Mouse (Mus musculus): ENCODE data around the gene Hoxb2.

The Hoxb2 gene

GRCm38 (mm10) chr11:96316696-96317607 is 33.4 kb upstream of the Hoxb2 start:
- no peak for DNase-seq (ENCODE audit: low spot score)

- no peak for DNase-seq (ENCODE audit: low spot score)
Observed at GRCm38 (mm10) chr11:96317608-96318367, 32.5 kb upstream of the Hoxb2 start, which contains the start of gene Hoxb4. Gene Hoxb4 (plus strand): TSS chr11:96318267.

- peak; percentile 53 for DNase-seq (ENCODE audit: low spot score)
Observed at GRCm38 (mm10) chr11:96318368-96319070, 31.8 kb upstream of the Hoxb2 start.

- no peak for DNase-seq (ENCODE audit: low spot score)
Observed at GRCm38 (mm10) chr11:96319071-96319902, 31.0 kb upstream of the Hoxb2 start.

- DNase-seq (ENCODE audit: low spot score) = no peak
Observed at GRCm38 (mm10) chr11:96319910-96320309, 30.4 kb upstream of the Hoxb2 start.

- no peak for DNase-seq (ENCODE audit: low spot score)
Observed at GRCm38 (mm10) chr11:96320688-96321087, 29.6 kb upstream of the Hoxb2 start.

GRCm38 (mm10) chr11:96321846-96322245 is 28.5 kb upstream of the Hoxb2 start:
- no peak for DNase-seq (ENCODE audit: low spot score)

- DNase-seq (ENCODE audit: low spot score) = no peak
Observed at GRCm38 (mm10) chr11:96322738-96323137, 27.6 kb upstream of the Hoxb2 start.

GRCm38 (mm10) chr11:96323154-96323553 is 27.2 kb upstream of the Hoxb2 start, which contains the start of gene Hoxb3:
Gene Hoxb3 (plus strand): TSS chr11:96323326.
- no peak for DNase-seq (ENCODE audit: low spot score)

GRCm38 (mm10) chr11:96324125-96324524 is 26.2 kb upstream of the Hoxb2 start:
- DNase-seq (ENCODE audit: low spot score) = no peak

GRCm38 (mm10) chr11:96324965-96325364 is 25.4 kb upstream of the Hoxb2 start:
- no peak for DNase-seq (ENCODE audit: low spot score)

- no peak for DNase-seq (ENCODE audit: low spot score)
Observed at GRCm38 (mm10) chr11:96325747-96326212, 24.5 kb upstream of the Hoxb2 start.

GRCm38 (mm10) chr11:96326705-96327104 is 23.6 kb upstream of the Hoxb2 start:
- no peak for DNase-seq (ENCODE audit: low spot score)

GRCm38 (mm10) chr11:96327122-96327521 is 23.2 kb upstream of the Hoxb2 start:
- no peak for DNase-seq (ENCODE audit: low spot score)

- DNase-seq (ENCODE audit: low spot score) = no peak
Observed at GRCm38 (mm10) chr11:96327750-96328149, 22.6 kb upstream of the Hoxb2 start.

GRCm38 (mm10) chr11:96328605-96329004 is 21.7 kb upstream of the Hoxb2 start:
- no peak for DNase-seq (ENCODE audit: low spot score)

- no peak for DNase-seq (ENCODE audit: low spot score)
Observed at GRCm38 (mm10) chr11:96332105-96332504, 18.2 kb upstream of the Hoxb2 start.

GRCm38 (mm10) chr11:96332618-96333032 is 17.7 kb upstream of the Hoxb2 start:
- no peak for DNase-seq (ENCODE audit: low spot score)

GRCm38 (mm10) chr11:96333241-96334001 is 16.9 kb upstream of the Hoxb2 start:
- no peak for DNase-seq (ENCODE audit: low spot score)

- no peak for DNase-seq (ENCODE audit: low spot score)
Observed at GRCm38 (mm10) chr11:96334002-96334364, 16.3 kb upstream of the Hoxb2 start.

GRCm38 (mm10) chr11:96334998-96335397 is 15.3 kb upstream of the Hoxb2 start:
- DNase-seq (ENCODE audit: low spot score) = no peak
